Mouse (Mus musculus) brain, embryonic 14.5 days (tissue): Measurements from ENCODE around the gene Rab4b. TPM values are rescaled to one million over a fixed set of nuclear protein-coding genes. Genes with fewer than 3 reads are reported as not detected.
A peak's percentile ranks its signal among the peaks of the same experiment; 100 is the strongest.

Experiments used
- DNase-seq: peaks from one replicate; pipeline ENCODE4 v3.0.0-alpha.2; 2011; ENCODE audit warnings: low read depth
- CTCF ChIP-seq: fragments of 200-500 bp; IDR thresholded peaks from 2 replicates; pipeline ENCODE4 v1.5.1; 2012; ENCODE audit warnings: inconsistent platforms, mild to moderate bottlenecking, moderate library complexity, borderline replicate concordance; ENCODE audit not compliant: insufficient read depth, insufficient read length; ENCODE audit errors: extremely low read depth
- POLR2A ChIP-seq: fragments of 200-500 bp; IDR thresholded peaks from 2 replicates; pipeline ENCODE4 v1.6.1; 2012; ENCODE audit warnings: mild to moderate bottlenecking, inconsistent platforms, borderline replicate concordance; ENCODE audit not compliant: poor library complexity, insufficient read depth, insufficient read length, severe bottlenecking; ENCODE audit errors: extremely low read depth
- polyA plus RNA-seq: library from polyadenylated mRNA; depleted of rRNA; stranded (reverse); fragments of >200 nt; gene quantifications from 2 replicates; pipeline ENCODE4 v1.2.3, GENCODE M21; 2012

Rab4b gene
- polyA plus RNA-seq, 1 experiment = 81.4 TPM

DNA sequence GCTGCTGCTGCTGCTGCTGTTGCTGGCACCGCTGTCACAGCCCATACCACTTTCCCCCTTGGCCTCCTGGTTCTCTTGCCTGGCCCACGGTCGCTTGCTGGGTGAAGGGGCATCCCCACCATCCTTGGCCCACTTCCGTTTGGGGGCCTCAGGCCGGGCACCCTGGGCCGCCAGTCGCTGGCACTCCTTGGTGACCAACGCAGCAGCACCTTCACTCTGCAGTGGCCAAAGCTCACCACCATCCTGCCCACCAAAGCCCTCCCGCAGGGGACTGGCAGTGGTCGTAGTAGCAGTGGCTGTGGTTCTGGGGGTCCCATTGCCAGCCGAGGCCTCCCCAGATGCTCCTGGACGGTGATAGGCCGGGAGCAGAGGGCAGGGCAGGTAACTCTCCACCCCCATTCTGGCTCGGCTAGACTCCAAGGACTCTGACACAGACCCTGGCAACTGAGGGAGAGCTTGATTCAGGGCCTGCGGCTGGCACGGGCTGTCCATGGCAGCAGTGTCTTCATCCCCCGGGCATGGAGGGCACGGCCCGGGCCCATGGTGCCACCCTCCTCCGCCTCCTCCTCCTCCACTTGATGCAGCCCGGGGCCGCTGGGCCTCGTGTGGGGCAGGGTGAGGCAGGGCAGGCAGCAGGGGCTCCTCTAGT, 13.6 kb downstream of the Rab4b start:
- TF ChIP-seq POLR2A = no peak
- no peak for TF ChIP-seq CTCF

DNA sequence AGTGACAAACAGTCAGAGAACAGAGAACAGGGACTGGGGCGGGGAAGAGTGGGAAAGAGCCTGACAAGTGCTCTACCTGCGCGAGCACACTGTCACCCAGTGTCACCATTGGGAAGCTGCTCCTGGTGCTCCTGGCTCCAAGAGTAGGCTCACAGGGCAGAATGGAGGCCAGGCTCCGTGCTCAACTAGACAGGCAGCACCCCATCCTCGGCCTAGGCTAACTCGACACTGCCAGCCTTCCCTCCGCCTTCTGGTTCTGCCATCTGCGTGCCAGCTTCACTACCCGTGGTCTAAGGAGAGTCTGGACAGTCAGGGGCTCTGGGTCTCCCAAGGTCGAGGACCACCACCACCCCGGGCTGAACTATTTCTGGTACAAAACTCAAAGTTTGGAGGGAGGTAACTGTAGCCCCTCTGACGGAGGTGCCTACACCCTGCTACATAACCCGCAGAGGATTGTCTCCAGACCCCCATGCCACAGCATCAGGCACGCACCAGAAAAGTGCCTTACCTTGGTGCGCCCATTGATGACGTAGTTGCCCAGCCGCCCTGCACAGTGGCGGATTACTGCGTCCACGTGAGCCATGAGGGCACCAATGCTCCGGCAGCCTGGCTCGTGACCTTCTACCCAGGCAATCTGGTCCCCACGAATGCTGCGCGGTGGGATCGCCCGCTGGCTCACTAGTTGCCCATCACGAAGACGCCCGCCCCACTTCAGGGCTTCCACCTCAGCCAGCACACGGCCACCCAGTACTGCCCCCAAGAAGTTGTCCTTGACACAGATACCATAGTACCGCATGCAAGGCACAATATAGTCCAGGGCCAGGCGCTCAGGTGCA, 14.4 kb downstream of the Rab4b start:
- TF ChIP-seq CTCF (no peak), POLR2A (no peak)
- DNase-seq = no peak

More for the DNA sequence above, 13.6 kb downstream of the Rab4b start:
- no peak for DNase-seq

DNA sequence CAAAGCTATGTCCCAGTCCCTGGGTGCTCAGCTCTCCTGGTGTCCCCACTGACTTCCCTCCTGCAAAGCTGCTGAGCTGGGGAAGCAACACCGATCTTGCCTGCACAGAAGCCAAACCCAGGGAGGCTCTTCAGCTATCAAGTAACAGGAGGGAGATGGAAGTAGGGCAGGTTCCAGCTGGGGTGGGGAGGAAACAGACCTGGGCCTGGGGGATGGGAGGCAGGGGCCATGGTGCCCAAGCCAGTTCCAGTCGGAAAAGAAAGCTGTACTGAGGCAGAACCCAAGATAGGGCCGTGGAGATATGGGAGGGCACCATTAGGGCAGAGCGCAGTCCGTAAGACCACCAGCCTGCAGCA, 15.3 kb downstream of the Rab4b start:
- no peak for TF ChIP-seq CTCF
- no peak for DNase-seq

- no peak for DNase-seq
- no peak for TF ChIP-seq CTCF
- no peak for TF ChIP-seq POLR2A
These were observed 15.8 kb downstream of the Rab4b start for GRCm38 (mm10) chr7:27162780-27163449.

- TF ChIP-seq CTCF = no peak
- TF ChIP-seq POLR2A = no peak
- no peak for DNase-seq
These were observed 17.0 kb downstream of the Rab4b start for GRCm38 (mm10) chr7:27161744-27162143.

- DNase-seq = no peak
- TF ChIP-seq POLR2A (no peak), CTCF (no peak)
These were observed 17.8 kb downstream of the Rab4b start for GRCm38 (mm10) chr7:27160921-27161320.

DNA sequence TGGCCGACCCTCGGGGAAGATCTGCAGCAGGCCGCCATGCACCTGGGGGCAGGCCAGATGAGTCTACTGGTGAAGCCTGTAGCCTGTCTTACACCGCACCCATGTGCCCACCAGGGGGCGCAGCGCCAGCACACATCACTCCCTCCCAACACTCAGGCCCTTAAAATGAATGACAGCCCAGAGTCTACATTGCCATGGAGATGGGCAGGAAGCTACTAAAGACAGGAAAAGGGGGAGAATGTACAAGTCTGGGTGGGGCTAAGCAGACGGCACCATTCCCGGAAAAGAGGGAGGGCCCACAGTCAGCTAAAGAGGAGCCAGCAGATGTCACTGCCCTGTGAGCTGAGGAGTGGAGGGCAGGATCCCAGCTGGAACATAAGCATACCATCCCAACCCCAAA, 18.8 kb downstream of the Rab4b start:
- TF ChIP-seq POLR2A (no peak), CTCF (peak; percentile 96)
- peak; percentile 97 for DNase-seq

DNA sequence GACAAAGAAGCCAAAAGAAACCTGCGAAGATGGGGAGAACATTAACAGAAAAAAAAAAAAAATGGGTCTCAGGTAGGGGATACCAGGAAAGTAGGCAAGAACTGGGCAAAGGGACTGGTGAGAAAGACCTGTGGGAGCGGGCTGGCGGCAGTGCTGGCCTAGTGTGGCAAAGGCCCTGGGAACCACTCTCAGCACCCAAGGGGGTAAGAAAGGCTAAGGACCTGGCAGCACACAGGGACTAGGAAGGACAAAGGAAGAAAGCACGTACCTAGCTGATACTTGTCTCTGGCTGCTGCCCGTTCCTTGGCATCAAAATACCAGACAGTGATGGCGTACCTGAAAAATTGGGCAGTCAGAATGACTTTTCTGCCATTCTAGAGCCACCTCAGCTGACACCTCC, 19.4 kb downstream of the Rab4b start:
- TF ChIP-seq CTCF (no peak), POLR2A (no peak)
- DNase-seq = no peak

DNA sequence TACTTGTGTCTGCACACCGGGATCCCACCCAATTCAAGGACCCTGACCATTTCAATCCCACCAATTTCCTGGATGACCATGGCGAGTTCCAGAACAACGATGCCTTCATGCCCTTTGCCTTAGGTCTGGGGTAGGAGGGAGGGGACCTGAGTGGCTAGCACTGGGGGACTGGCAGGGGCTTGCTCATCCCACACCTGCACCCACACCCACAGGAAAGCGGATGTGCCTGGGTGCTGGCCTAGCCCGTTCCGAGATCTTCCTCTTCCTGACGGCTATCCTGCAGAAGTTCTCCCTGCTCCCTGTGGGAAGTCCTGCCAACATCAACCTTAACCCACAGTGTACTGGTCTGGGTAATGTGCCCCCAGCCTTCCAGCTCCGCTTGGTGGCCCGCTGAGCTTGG, 20.5 kb downstream of the Rab4b start:
- TF ChIP-seq POLR2A (no peak), CTCF (no peak)

GRCm38 (mm10) chr7:27156005-27156404, 22.7 kb downstream of the Rab4b start:
- no peak for TF ChIP-seq POLR2A
- TF ChIP-seq CTCF = no peak
- no peak for DNase-seq

More for the DNA sequence above, 20.5 kb downstream of the Rab4b start:
- DNase-seq = no peak

- TF ChIP-seq CTCF (no peak), POLR2A (no peak)
- no peak for DNase-seq
These were observed 25.4 kb downstream of the Rab4b start, which contains the start of gene Cyp2t4 for GRCm38 (mm10) chr7:27153205-27153764. Gene Cyp2t4 (plus strand): TSS chr7:27153714.

DNA sequence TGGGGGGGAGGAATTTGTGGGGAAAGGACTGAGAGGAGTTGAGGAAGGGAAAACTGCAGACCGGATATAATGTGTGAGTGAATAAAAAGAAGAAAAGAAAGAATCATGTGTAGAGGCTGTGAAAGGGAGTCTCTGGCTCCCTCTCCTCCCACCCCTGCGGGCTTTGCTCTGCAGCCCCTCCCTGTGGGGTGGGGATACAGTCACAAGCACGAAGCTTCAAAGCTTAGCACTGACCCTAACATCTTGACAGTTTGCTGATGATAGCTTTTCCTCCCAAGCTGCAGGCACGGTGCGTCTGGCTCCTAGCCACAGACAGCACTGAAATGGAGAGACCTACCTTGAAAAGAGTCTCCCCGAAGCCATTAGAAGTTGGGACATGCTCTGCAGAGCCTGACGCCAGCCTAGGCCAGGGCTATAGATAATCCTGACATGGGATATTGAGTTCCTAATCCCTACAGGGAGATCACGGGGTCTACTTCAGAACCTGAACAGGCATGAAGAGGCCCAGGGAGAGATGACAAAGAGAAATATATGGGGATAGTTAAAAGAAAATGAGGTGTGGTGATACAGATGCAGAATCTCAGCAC, 42.2 kb downstream of the Rab4b start:
- DNase-seq = no peak
- TF ChIP-seq CTCF = no peak
- no peak for TF ChIP-seq POLR2A
